Mouse (Mus musculus) MEL (cell line): Measurements from ENCODE around the gene Gsta3. TPM values are rescaled to one million over a fixed set of nuclear protein-coding genes. Genes with fewer than 3 reads are reported as not detected.
A peak's percentile ranks its signal among the peaks of the same experiment; 100 is the strongest.

Source experiments
- DNase-seq: peaks from one replicate; pipeline ENCODE4 v3.0.0; 2011; ENCODE audit warnings: low read depth, low spot score
- H3K27ac ChIP-seq: 2 replicates; pipeline ENCODE4 v1.5.1; 2012; ENCODE audit warnings: low read depth, mild to moderate bottlenecking, control low read depth, low read length, moderate library complexity; ENCODE audit not compliant: control insufficient read depth
- H3K27me3 ChIP-seq, 2 experiments: fragments of 150-350 bp in 1 of 2; sonication (generic) in 1 of 2; 2 replicates each; pipeline ENCODE4 v1.6.1; 2012; ENCODE audit warnings: low read length in 2 of 2, mild to moderate bottlenecking in 2 of 2, improper control_type of control experiment in 1 of 2, moderate library complexity in 1 of 2; ENCODE audit not compliant: insufficient read depth in 2 of 2, control insufficient read depth in 1 of 2
- H3K36me3 ChIP-seq, 2 experiments: 2 replicates each; pipeline ENCODE4 v1.6.1; 2012 to 2014; ENCODE audit warnings: low read length in 2 of 2, improper control_type of control experiment in 1 of 2, inconsistent platforms in 1 of 2, mild to moderate bottlenecking in 1 of 2; ENCODE audit not compliant: insufficient read depth in 2 of 2, control insufficient read depth in 1 of 2
- H3K4me1 ChIP-seq, 2 experiments: fragments of 150-350 bp in 1 of 2; sonication (generic) in 1 of 2; 2 replicates each; pipeline ENCODE4 v1.6.1; 2012; ENCODE audit warnings: low read length in 2 of 2, improper control_type of control experiment in 1 of 2, mild to moderate bottlenecking in 1 of 2; ENCODE audit not compliant: insufficient read depth in 2 of 2, control insufficient read depth in 1 of 2
- H3K4me3 ChIP-seq, 2 experiments: fragments of 150-350 bp in 1 of 2; sonication (generic) in 1 of 2; 2 replicates each; pipeline ENCODE4 v1.5.1; 2012; ENCODE audit warnings: low read depth in 2 of 2, low read length in 2 of 2, mild to moderate bottlenecking in 2 of 2, moderate library complexity in 2 of 2, control low read depth in 1 of 2, improper control_type of control experiment in 1 of 2; ENCODE audit not compliant: control insufficient read depth in 1 of 2, insufficient read depth in 1 of 2
- H3K79me2 ChIP-seq: 2 replicates; pipeline ENCODE4 v1.6.1; 2012; ENCODE audit warnings: mild to moderate bottlenecking, low read length, moderate library complexity; ENCODE audit not compliant: control insufficient read depth, poor library complexity, insufficient read depth
- H3K9ac ChIP-seq: 2 replicates; pipeline ENCODE4 v1.6.1; 2012; ENCODE audit warnings: low read depth, mild to moderate bottlenecking, control low read depth, low read length, moderate library complexity; ENCODE audit not compliant: control insufficient read depth, poor library complexity, severe bottlenecking
- H3K9me3 ChIP-seq: fragments of 150-350 bp; sonication (generic); replicated peaks from 2 replicates; pipeline ENCODE4 v1.6.1; 2012; ENCODE audit warnings: mild to moderate bottlenecking, low read length, improper control_type of control experiment, moderate library complexity; ENCODE audit not compliant: insufficient read depth
- BHLHE40 ChIP-seq: IDR thresholded peaks from 2 replicates; pipeline ENCODE4 v1.6.1; 2012; ENCODE audit warnings: low read depth, mild to moderate bottlenecking, inconsistent platforms, low read length, improper control_type of control experiment, borderline replicate concordance
- CHD2 ChIP-seq: IDR thresholded peaks from 2 replicates; pipeline ENCODE4 v1.6.1; 2011; ENCODE audit warnings: low read length, improper control_type of control experiment
- CTCF ChIP-seq, 3 experiments: IDR thresholded peaks in 2 of 3; conservative IDR thresholded peaks in 1 of 3; 2 replicates each; pipeline ENCODE4 v1.5.1; 2011 to 2012; ENCODE audit warnings: low read length in 3 of 3, low read depth in 2 of 3, mild to moderate bottlenecking in 2 of 3, improper control_type of control experiment in 1 of 3, inconsistent platforms in 1 of 3, mixed read lengths in 1 of 3, moderate library complexity in 1 of 3; ENCODE audit not compliant: control insufficient read depth in 1 of 3, insufficient read depth in 1 of 3, poor library complexity in 1 of 3, severe bottlenecking in 1 of 3
- E2F4 ChIP-seq: IDR thresholded peaks from 2 replicates; pipeline ENCODE4 v1.6.1; 2011; ENCODE audit warnings: low read depth, low read length, improper control_type of control experiment, borderline replicate concordance
- EP300 ChIP-seq, 2 experiments: IDR thresholded peaks; 2 replicates each; pipeline ENCODE4 v1.6.1; 2011; ENCODE audit warnings: improper control_type of control experiment in 2 of 2, low read length in 2 of 2, low read depth in 1 of 2, mild to moderate bottlenecking in 1 of 2
- ETS1 ChIP-seq: IDR thresholded peaks from 2 replicates; pipeline ENCODE4 v1.6.1; 2012; ENCODE audit warnings: low read depth, mild to moderate bottlenecking, inconsistent platforms, low read length, improper control_type of control experiment, moderate library complexity
- GABPA ChIP-seq: IDR thresholded peaks from 2 replicates; pipeline ENCODE4 v1.6.1; 2012; ENCODE audit warnings: low read depth, mild to moderate bottlenecking, inconsistent platforms, low read length, improper control_type of control experiment, moderate library complexity
- GATA1 ChIP-seq: IDR thresholded peaks from 2 replicates; pipeline ENCODE4 v1.6.1; 2011; ENCODE audit warnings: low read depth, low read length, improper control_type of control experiment
- JUND ChIP-seq: IDR thresholded peaks from 2 replicates; pipeline ENCODE4 v1.6.1; 2011; ENCODE audit warnings: low read depth, mild to moderate bottlenecking, improper control_type of control experiment, low read length
- MAFK ChIP-seq: IDR thresholded peaks from 2 replicates; pipeline ENCODE4 v1.6.1; 2011; ENCODE audit warnings: low read depth, mild to moderate bottlenecking, low read length, improper control_type of control experiment, borderline replicate concordance
- MAX ChIP-seq: IDR thresholded peaks from 2 replicates; pipeline ENCODE4 v1.6.1; 2011; ENCODE audit warnings: low read length, improper control_type of control experiment
- MAZ ChIP-seq: IDR thresholded peaks from 2 replicates; pipeline ENCODE4 v1.6.1; 2012; ENCODE audit warnings: low read depth, mild to moderate bottlenecking, inconsistent platforms, low read length, improper control_type of control experiment
- MEF2A ChIP-seq: IDR thresholded peaks from 2 replicates; pipeline ENCODE4 v1.6.1; 2014; ENCODE audit warnings: low read depth, mild to moderate bottlenecking, inconsistent platforms, low read length, improper control_type of control experiment; ENCODE audit not compliant: poor library complexity, insufficient replicate concordance, severe bottlenecking; ENCODE audit errors: extremely low read depth
- MXI1 ChIP-seq: IDR thresholded peaks from 2 replicates; pipeline ENCODE4 v1.6.1; 2011; ENCODE audit warnings: mild to moderate bottlenecking, low read depth, low read length, improper control_type of control experiment
- MYB ChIP-seq: IDR thresholded peaks from 2 replicates; pipeline ENCODE4 v1.6.1; 2011; ENCODE audit warnings: mild to moderate bottlenecking, low read depth, low read length, improper control_type of control experiment
- MYC ChIP-seq: IDR thresholded peaks from 2 replicates; pipeline ENCODE4 v1.6.1; 2011; ENCODE audit warnings: low read depth, mild to moderate bottlenecking, low read length, improper control_type of control experiment, moderate library complexity
- POLR2AphosphoS2 ChIP-seq: IDR thresholded peaks from 2 replicates; pipeline ENCODE4 v1.6.1; 2011; ENCODE audit warnings: low read length, improper control_type of control experiment
- POLR2AphosphoS5 ChIP-seq: IDR thresholded peaks from 2 replicates; pipeline ENCODE4 v1.6.1; 2012; ENCODE audit warnings: low read depth, borderline replicate concordance, mild to moderate bottlenecking, inconsistent platforms, low read length, moderate library complexity, mixed read lengths
- RAD21 ChIP-seq: IDR thresholded peaks from 2 replicates; pipeline ENCODE4 v1.6.1; 2011; ENCODE audit warnings: mild to moderate bottlenecking, low read depth, low read length, improper control_type of control experiment
- RCOR1 ChIP-seq: IDR thresholded peaks from 2 replicates; pipeline ENCODE4 v1.6.1; 2012; ENCODE audit warnings: low read depth, mild to moderate bottlenecking, inconsistent platforms, low read length, improper control_type of control experiment
- SMC3 ChIP-seq: IDR thresholded peaks from 2 replicates; pipeline ENCODE4 v1.6.1; 2011; ENCODE audit warnings: low read depth, low read length, improper control_type of control experiment
- TAL1 ChIP-seq: IDR thresholded peaks from 2 replicates; pipeline ENCODE4 v1.6.1; 2012; ENCODE audit warnings: mild to moderate bottlenecking, inconsistent platforms, low read length, moderate library complexity, mixed read lengths
- TBP ChIP-seq: IDR thresholded peaks from 2 replicates; pipeline ENCODE4 v1.8.0; 2011; ENCODE audit warnings: low read depth, low read length, improper control_type of control experiment
- TCF12 ChIP-seq: IDR thresholded peaks from 2 replicates; pipeline ENCODE4 v1.6.1; 2014; ENCODE audit warnings: low read depth, mild to moderate bottlenecking, inconsistent platforms, low read length, improper control_type of control experiment, moderate library complexity
- UBTF ChIP-seq: IDR thresholded peaks from 2 replicates; pipeline ENCODE4 v1.6.1; 2012; ENCODE audit warnings: low read depth, mild to moderate bottlenecking, inconsistent platforms, low read length, improper control_type of control experiment, moderate library complexity, borderline replicate concordance; ENCODE audit not compliant: insufficient read depth
- ZC3H11A ChIP-seq: IDR thresholded peaks from 2 replicates; pipeline ENCODE4 v1.6.1; 2012; ENCODE audit warnings: low read depth, mild to moderate bottlenecking, inconsistent platforms, low read length, improper control_type of control experiment
- ZMIZ1 ChIP-seq: IDR thresholded peaks from 2 replicates; pipeline ENCODE4 v1.6.1; 2012; ENCODE audit warnings: low read depth, mild to moderate bottlenecking, inconsistent platforms, low read length, improper control_type of control experiment, moderate library complexity
- polyA plus RNA-seq, 2 experiments: library from polyadenylated mRNA; stranded (reverse) in 1 of 2; unstranded in 1 of 2; fragments of >175 nt in 1 of 2; fragments of >200 nt in 1 of 2; gene quantifications; 2 replicates each; pipeline versions ENCODE4 v1.2.1 to v1.2.4; 2012; ENCODE audit warnings: low replicate concordance in 2 of 2, low read depth in 1 of 2; ENCODE audit not compliant: insufficient read length in 2 of 2, insufficient read depth in 1 of 2, missing spikeins in 1 of 2
- total RNA-seq: library from RNA; depleted of rRNA; stranded (reverse); fragments of 300-350 nt; gene quantifications from 2 replicates; pipeline ENCODE4 v1.2.3, GENCODE M21; 2012

Gsta3 gene
- total and polyA plus RNA-seq, 3 experiments = 2.2 to 3.4 TPM; not detected in 1

GRCm38 (mm10) chr1:21247896-21248295, 7.5 kb downstream of the Gsta3 start:
- Histone ChIP-seq H3K4me3 (no peak overlapping the region), H3K27me3 (no peaks in the 10 kb centered on the region), H3K36me3 (peaks cover 0 to 9% of the 10 kb centered on the region in 2 experiments; a peak in 2 of 4 replicates), H3K27ac (no peak overlapping the region), H3K9ac (no peak overlapping the region), H3K79me2 (no peaks in the 10 kb centered on the region), H3K9me3 (no peaks in the 10 kb centered on the region), H3K4me1 (peaks cover 14 to 15% of the 10 kb centered on the region in 2 experiments)
- TF ChIP-seq RCOR1 (no peak), MEF2A (no peak), ZC3H11A (no peak), POLR2AphosphoS2 (no peak), CHD2 (no peak), UBTF (no peak), TBP (no peak), POLR2AphosphoS5 (no peak), TCF12 (no peak), EP300 (IDR thresholded peaks at IDR 0.05; ENCODE audit: low read depth in 1 of 2, low read length in 2 of 2) (no peak), CTCF (IDR thresholded peaks at IDR 0.05 in 2 of 3, conservative IDR thresholded peaks at IDR 0.05 in 1 of 3; ENCODE audit: control insufficient read depth in 1 of 3, insufficient read depth in 1 of 3, low read depth in 2 of 3, low read length in 3 of 3, poor library complexity in 1 of 3, severe bottlenecking in 1 of 3) (no peak), MYB (no peak), GABPA (no peak), MXI1 (no peak), RAD21 (no peak), BHLHE40 (no peak), SMC3 (no peak), MAZ (no peak), MAX (no peak), TAL1 (no peak)
- no peak for DNase-seq

GRCm38 (mm10) chr1:21248560-21249390, 8.4 kb downstream of the Gsta3 start:
- H3K9ac ChIP-seq = 0 out of 2 replicates have a peak overlapping the region, but pooled peaks have one; percentile 17
- no peaks in the 10 kb centered on the region for H3K27me3 ChIP-seq
- TF ChIP-seq BHLHE40 (no peak), MXI1 (no peak; the same call in 1 of the 2 replicates), RCOR1 (no peak), TBP (no peak), EP300 (IDR thresholded peaks at IDR 0.05; ENCODE audit: low read depth in 1 of 2, low read length in 2 of 2) (peak; percentile 67 to 74), MYC (no peak), ZMIZ1 (no peak), GATA1 (peak; percentile 56), MAFK (no peak), E2F4 (no peak), SMC3 (no peak), ETS1 (peak; percentile 10; the same call in 1 of the 2 replicates), JUND (no peak), CTCF (IDR thresholded peaks at IDR 0.05 in 2 of 3, conservative IDR thresholded peaks at IDR 0.05 in 1 of 3; ENCODE audit: control insufficient read depth in 1 of 3, insufficient read depth in 1 of 3, low read depth in 2 of 3, low read length in 3 of 3, poor library complexity in 1 of 3, severe bottlenecking in 1 of 3) (no peak)
- H3K27ac ChIP-seq = peak overlapping the region; percentile 19; the same call in 1 of the 2 replicates
- peaks cover 14 to 15% of the 10 kb centered on the region in 2 experiments for H3K4me1 ChIP-seq
- H3K79me2 ChIP-seq = no peaks in the 10 kb centered on the region
- peaks cover 0 to 9% of the 10 kb centered on the region in 2 experiments; a peak in 2 of 4 replicates for H3K36me3 ChIP-seq
- no peaks in the 10 kb centered on the region for H3K9me3 ChIP-seq
- H3K4me3 ChIP-seq = peak overlapping the region; percentile 13 to 82
- peak; percentile 56 for DNase-seq
